Mouse (Mus musculus) spleen, postnatal 36 days (tissue): ENCODE results near the gene Hbb-y.
"Not testable (repeated sequence)": the region's sequence is repeated elsewhere in the genome, so short reads cannot be mapped to it uniquely, and the experiment has no call there.

Source experiments
- DNase-seq, 2 experiments: peaks; one replicate each; pipeline ENCODE4 v3.0.0; 2022; ENCODE audit warnings: low spot score in 2 of 2, mixed read lengths in 1 of 2

Hbb-y gene

GRCm38 (mm10) chr7:103813152-103813551 lies 39.9 kb downstream of the Hbb-y start:
- DNase-seq = not testable (repeated sequence)

DNA sequence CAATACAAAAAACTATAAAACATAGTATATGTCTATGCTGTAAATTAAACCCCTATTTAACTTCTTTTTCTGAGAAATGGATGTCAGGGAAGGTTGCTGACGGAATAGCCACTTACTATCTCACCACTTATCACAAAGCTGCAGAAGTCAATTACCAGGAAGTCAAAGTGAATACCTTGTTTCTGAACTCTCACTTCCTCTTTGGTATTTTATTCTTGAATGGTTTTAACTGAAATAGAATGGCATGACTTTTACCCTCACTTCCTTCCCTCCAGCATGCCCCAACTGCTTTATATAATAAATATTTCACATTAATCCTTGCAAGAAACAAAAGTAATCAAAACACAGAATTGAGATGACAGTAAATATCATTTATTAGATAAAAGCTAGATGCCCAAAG lies 40.8 kb downstream of the Hbb-y start:
- no peak for DNase-seq

DNA sequence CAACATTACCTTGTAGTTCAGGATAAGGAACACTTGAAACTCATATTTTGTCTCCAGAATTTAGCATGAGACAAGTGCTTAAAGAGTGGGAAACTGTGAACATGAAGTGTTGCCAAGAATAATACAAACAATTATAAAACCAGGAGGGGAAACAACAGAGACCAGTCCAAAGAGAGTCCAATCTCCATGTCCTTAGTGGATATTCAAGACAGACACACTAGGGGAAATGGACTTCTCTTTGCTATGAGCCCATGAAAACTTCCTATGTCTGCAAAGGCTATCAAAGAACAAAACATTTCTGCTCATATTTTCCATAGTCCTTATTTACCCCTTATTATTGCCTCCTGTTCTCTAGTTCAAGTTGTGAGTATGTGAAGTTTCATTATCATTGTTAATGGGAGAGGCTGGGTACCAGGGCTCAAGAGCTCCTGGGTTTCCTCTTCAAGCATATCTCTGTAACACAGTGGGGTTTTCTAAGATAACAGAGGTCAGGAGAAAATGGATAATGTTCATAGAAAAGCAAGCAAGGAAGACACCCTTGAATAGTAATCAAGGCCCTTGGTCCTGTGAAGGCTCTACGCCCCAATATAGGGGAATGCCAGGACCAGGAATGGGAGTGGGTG lies 41.7 kb downstream of the Hbb-y start:
- no peak for DNase-seq

- DNase-seq = no peak
These were observed 42.3 kb downstream of the Hbb-y start for GRCm38 (mm10) chr7:103810746-103811145.

DNA sequence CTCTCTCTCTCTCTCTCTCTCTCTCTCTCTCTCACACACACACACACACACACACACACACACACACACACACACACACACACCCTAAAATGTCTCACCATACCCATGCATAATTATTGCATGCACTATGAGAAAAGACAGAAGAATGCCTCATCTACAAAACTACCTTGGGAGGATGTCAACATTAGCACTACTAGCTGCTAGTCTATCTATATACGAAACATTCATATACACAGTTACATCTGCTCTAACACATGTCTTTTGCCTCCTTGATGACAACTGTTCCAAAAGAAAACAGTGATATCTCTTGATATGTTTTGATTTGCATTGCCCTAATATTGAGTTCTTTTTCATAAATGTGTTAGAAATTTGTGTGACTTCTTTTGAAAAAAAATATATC lies 42.7 kb downstream of the Hbb-y start:
- no peak for DNase-seq

DNA sequence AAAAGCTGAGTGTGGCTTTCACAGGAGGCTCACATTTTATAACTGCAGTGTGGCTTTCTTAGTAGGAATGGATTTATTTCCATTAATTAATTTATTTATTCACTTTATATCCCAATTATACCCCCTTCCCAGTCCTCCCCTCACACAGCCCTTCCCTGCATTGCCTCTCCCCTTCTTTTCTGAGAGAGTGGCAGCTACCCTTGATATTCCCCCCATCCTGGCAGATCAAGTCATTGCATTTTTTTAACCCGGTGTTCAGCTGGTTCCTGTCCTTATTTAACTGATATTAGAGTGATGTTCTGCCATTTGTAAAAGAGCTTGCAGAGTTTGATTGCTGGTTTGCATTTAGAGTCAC lies 43.2 kb downstream of the Hbb-y start:
- no peak for DNase-seq

- DNase-seq = no peak
These were observed 43.8 kb downstream of the Hbb-y start for GRCm38 (mm10) chr7:103808971-103809800.

GRCm38 (mm10) chr7:103808120-103808519 lies 44.9 kb downstream of the Hbb-y start:
- not testable (repeated sequence) for DNase-seq

GRCm38 (mm10) chr7:103806856-103807255 lies 46.2 kb downstream of the Hbb-y start:
- DNase-seq = no peak
